Mouse (Mus musculus): ENCODE measurements around the gene St3gal6. TPM values are rescaled to one million over a fixed set of nuclear protein-coding genes. Genes with fewer than 3 reads are reported as not detected.

The St3gal6 gene
- polyA plus RNA-seq, 1 experiment from 2014 or later = 6.4 TPM

- Histone ChIP-seq H3K36me3 (ENCODE audit: control insufficient read depth, insufficient read depth, low read length) (no peaks in the 10 kb centered on the region), H3K4me2 (ENCODE audit: low read depth) (no peak overlapping the region), H3K4me3 (ENCODE audit: low read depth, low read length) (no peak overlapping the region), H3K9me3 (ENCODE audit: control insufficient read depth, low read length) (no peaks in the 10 kb centered on the region), H3K4me1 (ENCODE audit: control insufficient read depth, insufficient read depth, low read length) (no peaks in the 10 kb centered on the region), H3K27me3 (ENCODE audit: control insufficient read depth, insufficient read depth, low read length) (no peaks in the 10 kb centered on the region), H3K27ac (ENCODE audit: low read depth, low read length) (no peak overlapping the region), H3K9ac (ENCODE audit: low read length) (no peak overlapping the region)
- DNase-seq (ENCODE audit: low spot score) (no peak), ATAC-seq (ENCODE audit: insufficient read depth, low FRiP score, low TSS enrichment) (no peak)
- WGBS = 54% methylated on average over 2 of the region's 2 CpGs
These were observed 15.0 kb upstream of the St3gal6 start for GRCm38 (mm10) chr16:58539011-58539410.

- no peaks in the 10 kb centered on the region for H3K27me3 ChIP-seq (ENCODE audit: control insufficient read depth, insufficient read depth, low read length)
- H3K4me1 ChIP-seq (ENCODE audit: control insufficient read depth, insufficient read depth, low read length) = no peaks in the 10 kb centered on the region
- no peak for ATAC-seq (ENCODE audit: insufficient read depth, low FRiP score, low TSS enrichment)
- 97% methylated on average over 2 of the region's 2 CpGs for WGBS
- DNase-seq (ENCODE audit: low spot score) = no peak
- H3K4me2 ChIP-seq (ENCODE audit: low read depth) = no peak overlapping the region
- no peak overlapping the region for H3K27ac ChIP-seq (ENCODE audit: low read depth, low read length)
- H3K9me3 ChIP-seq (ENCODE audit: control insufficient read depth, low read length) = no peaks in the 10 kb centered on the region
- H3K36me3 ChIP-seq (ENCODE audit: control insufficient read depth, insufficient read depth, low read length) = no peaks in the 10 kb centered on the region
- H3K9ac ChIP-seq (ENCODE audit: low read length) = no peak overlapping the region
- no peak overlapping the region for H3K4me3 ChIP-seq (ENCODE audit: low read depth, low read length)
These were observed 12.0 kb upstream of the St3gal6 start for GRCm38 (mm10) chr16:58536076-58536475.

- Histone ChIP-seq H3K27me3 (ENCODE audit: control insufficient read depth, insufficient read depth, low read length) (no peaks in the 10 kb centered on the region), H3K36me3 (ENCODE audit: control insufficient read depth, insufficient read depth, low read length) (no peaks in the 10 kb centered on the region), H3K4me1 (ENCODE audit: control insufficient read depth, insufficient read depth, low read length) (no peaks in the 10 kb centered on the region), H3K4me3 (ENCODE audit: low read depth, low read length) (no peak overlapping the region), H3K27ac (ENCODE audit: low read depth, low read length) (no peak overlapping the region), H3K4me2 (ENCODE audit: low read depth) (no peak overlapping the region), H3K9me3 (ENCODE audit: control insufficient read depth, low read length) (no peaks in the 10 kb centered on the region), H3K9ac (ENCODE audit: low read length) (no peak overlapping the region)
- DNase-seq (ENCODE audit: low spot score) = no peak
- 83% methylated on average over 5 of the region's 5 CpGs for whole genome bisulfite sequencing
- ATAC-seq (ENCODE audit: insufficient read depth, low FRiP score, low TSS enrichment) = no peak
These were observed 11.2 kb upstream of the St3gal6 start for GRCm38 (mm10) chr16:58535236-58535635.

GRCm38 (mm10) chr16:58534245-58535142 lies 10.5 kb upstream of the St3gal6 start:
- Histone ChIP-seq H3K4me1 (ENCODE audit: control insufficient read depth, insufficient read depth, low read length) (no peaks in the 10 kb centered on the region), H3K27me3 (ENCODE audit: control insufficient read depth, insufficient read depth, low read length) (no peaks in the 10 kb centered on the region), H3K9me3 (ENCODE audit: control insufficient read depth, low read length) (no peaks in the 10 kb centered on the region), H3K36me3 (ENCODE audit: control insufficient read depth, insufficient read depth, low read length) (no peaks in the 10 kb centered on the region), H3K9ac (ENCODE audit: low read length) (no peak overlapping the region), H3K27ac (ENCODE audit: low read depth, low read length) (no peak overlapping the region), H3K4me2 (ENCODE audit: low read depth) (no peak overlapping the region), H3K4me3 (ENCODE audit: low read depth, low read length) (no peak overlapping the region)
- 88% methylated on average over 7 of the region's 7 CpGs for WGBS
- ATAC-seq (ENCODE audit: insufficient read depth, low FRiP score, low TSS enrichment) (no peak), DNase-seq (ENCODE audit: low spot score) (no peak)

- Histone ChIP-seq H3K9me3 (ENCODE audit: control insufficient read depth, low read length) (no peaks in the 10 kb centered on the region), H3K27ac (ENCODE audit: low read depth, low read length) (no peak overlapping the region), H3K4me1 (ENCODE audit: control insufficient read depth, insufficient read depth, low read length) (no peaks in the 10 kb centered on the region), H3K9ac (ENCODE audit: low read length) (no peak overlapping the region), H3K36me3 (ENCODE audit: control insufficient read depth, insufficient read depth, low read length) (no peaks in the 10 kb centered on the region), H3K4me2 (ENCODE audit: low read depth) (no peak overlapping the region), H3K27me3 (ENCODE audit: control insufficient read depth, insufficient read depth, low read length) (no peaks in the 10 kb centered on the region), H3K4me3 (ENCODE audit: low read depth, low read length) (no peak overlapping the region)
- ATAC-seq (ENCODE audit: insufficient read depth, low FRiP score, low TSS enrichment) (no peak), DNase-seq (ENCODE audit: low spot score) (no peak)
- WGBS = 75% methylated on average over 5 of the region's 5 CpGs
These were observed 9.7 kb upstream of the St3gal6 start for GRCm38 (mm10) chr16:58533742-58534141.

GRCm38 (mm10) chr16:58533254-58533653 lies 9.2 kb upstream of the St3gal6 start:
- Histone ChIP-seq H3K9me3 (ENCODE audit: control insufficient read depth, low read length) (no peaks in the 10 kb centered on the region), H3K4me1 (ENCODE audit: control insufficient read depth, insufficient read depth, low read length) (no peaks in the 10 kb centered on the region), H3K9ac (ENCODE audit: low read length) (no peak overlapping the region), H3K4me3 (ENCODE audit: low read depth, low read length) (no peak overlapping the region), H3K27me3 (ENCODE audit: control insufficient read depth, insufficient read depth, low read length) (no peaks in the 10 kb centered on the region), H3K4me2 (ENCODE audit: low read depth) (no peak overlapping the region), H3K36me3 (ENCODE audit: control insufficient read depth, insufficient read depth, low read length) (no peaks in the 10 kb centered on the region), H3K27ac (ENCODE audit: low read depth, low read length) (no peak overlapping the region)
- ATAC-seq (ENCODE audit: insufficient read depth, low FRiP score, low TSS enrichment) (no peak), DNase-seq (ENCODE audit: low spot score) (no peak)
- WGBS = 89% methylated on average over 2 of the region's 2 CpGs

- ATAC-seq (ENCODE audit: insufficient read depth, low FRiP score, low TSS enrichment) = peak; percentile 63
- Histone ChIP-seq H3K27ac (ENCODE audit: low read depth, low read length) (no peak overlapping the region), H3K4me2 (ENCODE audit: low read depth) (no peak overlapping the region), H3K36me3 (ENCODE audit: control insufficient read depth, insufficient read depth, low read length) (no peaks in the 10 kb centered on the region), H3K27me3 (ENCODE audit: control insufficient read depth, insufficient read depth, low read length) (no peaks in the 10 kb centered on the region), H3K4me1 (ENCODE audit: control insufficient read depth, insufficient read depth, low read length) (no peaks in the 10 kb centered on the region), H3K4me3 (ENCODE audit: low read depth, low read length) (no peak overlapping the region), H3K9me3 (ENCODE audit: control insufficient read depth, low read length) (no peaks in the 10 kb centered on the region), H3K9ac (ENCODE audit: low read length) (no peak overlapping the region)
- DNase-seq (ENCODE audit: low spot score) = no peak
- 18% methylated on average over 3 of the region's 3 CpGs for WGBS
These were observed 8.5 kb upstream of the St3gal6 start for GRCm38 (mm10) chr16:58532511-58532910.

GRCm38 (mm10) chr16:58527817-58528216 lies 3.8 kb upstream of the St3gal6 start:
- H3K4me1 ChIP-seq (ENCODE audit: control insufficient read depth, insufficient read depth, low read length) = no peaks in the 10 kb centered on the region

GRCm38 (mm10) chr16:58526729-58527128 lies 2.7 kb upstream of the St3gal6 start:
- no peaks in the 10 kb centered on the region for H3K27me3 ChIP-seq (ENCODE audit: control insufficient read depth, insufficient read depth, low read length)
- 0 out of 2 replicates have a peak, but pooled peaks cover 4% of the 10 kb centered on the region for H3K9me3 ChIP-seq (ENCODE audit: control insufficient read depth, low read length)
- H3K36me3 ChIP-seq (ENCODE audit: control insufficient read depth, insufficient read depth, low read length) = no peaks in the 10 kb centered on the region
- H3K4me3 ChIP-seq (ENCODE audit: low read depth, low read length) = no peak overlapping the region
- WGBS = 87% methylated on average over 6 of the region's 6 CpGs
- H3K4me2 ChIP-seq (ENCODE audit: low read depth) = no peak overlapping the region
- no peak overlapping the region for H3K27ac ChIP-seq (ENCODE audit: low read depth, low read length)
- no peaks in the 10 kb centered on the region for H3K4me1 ChIP-seq (ENCODE audit: control insufficient read depth, insufficient read depth, low read length)
- no peak for ATAC-seq (ENCODE audit: insufficient read depth, low FRiP score, low TSS enrichment)
- H3K9ac ChIP-seq (ENCODE audit: low read length) = no peak overlapping the region
- DNase-seq (ENCODE audit: low spot score) = no peak

More at GRCm38 (mm10) chr16:58527817-58528216, 3.8 kb upstream of the St3gal6 start:
- whole genome bisulfite sequencing = 69% methylated on average over 5 of the region's 5 CpGs
- Histone ChIP-seq H3K27me3 (ENCODE audit: control insufficient read depth, insufficient read depth, low read length) (no peaks in the 10 kb centered on the region), H3K4me3 (ENCODE audit: low read depth, low read length) (no peak overlapping the region), H3K9me3 (ENCODE audit: control insufficient read depth, low read length) (0 out of 2 replicates have a peak, but pooled peaks cover 4% of the 10 kb centered on the region), H3K4me2 (ENCODE audit: low read depth) (no peak overlapping the region), H3K36me3 (ENCODE audit: control insufficient read depth, insufficient read depth, low read length) (no peaks in the 10 kb centered on the region), H3K9ac (ENCODE audit: low read length) (no peak overlapping the region), H3K27ac (ENCODE audit: low read depth, low read length) (no peak overlapping the region)
- ATAC-seq (ENCODE audit: insufficient read depth, low FRiP score, low TSS enrichment) (no peak), DNase-seq (ENCODE audit: low spot score) (no peak)
